ENCODE assay signal across 9 mouse cellular contexts in genomic region chr10:128490232-128490631, GRCm38 (mm10). TPM values are rescaled to one million over a fixed set of nuclear protein-coding genes. Genes with fewer than 3 reads are reported as not detected.
DNase-seq lines count a peak whose midpoint lies in the region; ATAC-seq and TF ChIP-seq lines count a peak whose summit lies in the region.
"Had no signal": no experiment of that assay in that cellular context is flagged by ENCODE, and none has a peak within 500 bp of the region (broad histone marks: within the 10 kb centered on the region; RNA-seq: fewer than 3 reads in every experiment).

No protein-coding gene starts in this region.

- H3K36me3 ChIP-seq in midbrain, postnatal 0 days (ENCODE audit: insufficient read depth, low read length): peaks cover 49% of the 10 kb centered on the region
- peaks cover 66% of the 10 kb centered on the region for H3K36me3 ChIP-seq in midbrain, embryonic 13.5 days
- peaks cover 58% of the 10 kb centered on the region for H3K36me3 ChIP-seq in stomach, embryonic 15.5 days

- peaks cover 15% of the 10 kb centered on the region; the same call in 1 of the 2 replicates for H3K4me1 ChIP-seq in midbrain, postnatal 0 days (ENCODE audit: insufficient read depth, low read length)
- H3K4me1 ChIP-seq in midbrain, embryonic 13.5 days (replicated peaks): peaks cover 41% of the 10 kb centered on the region
- peaks cover 37% of the 10 kb centered on the region for H3K4me1 ChIP-seq in stomach, embryonic 15.5 days

- no peak for TF ChIP-seq CTCF in midbrain, postnatal 0 days (IDR thresholded peaks at IDR 0.05)

- H3K4me3 ChIP-seq in midbrain, postnatal 0 days (ENCODE audit: low read depth, low read length): no peak overlapping the region
- no peak overlapping the region for H3K4me3 ChIP-seq in midbrain, embryonic 13.5 days (replicated peaks)
- H3K4me3 ChIP-seq in stomach, embryonic 15.5 days (replicated peaks): no peak overlapping the region

- no peak for ATAC-seq in midbrain, postnatal 0 days (ENCODE audit: low FRiP score)
- ATAC-seq in midbrain, embryonic 13.5 days: no peak
- no peak for ATAC-seq in stomach, embryonic 15.5 days (ENCODE audit: insufficient read depth, low FRiP score, low read depth)

- H3K27me3 ChIP-seq in midbrain, postnatal 0 days (ENCODE audit: insufficient read depth, low read length): no peaks in the 10 kb centered on the region
- H3K27me3 ChIP-seq in midbrain, embryonic 13.5 days: no peaks in the 10 kb centered on the region
- no peaks in the 10 kb centered on the region for H3K27me3 ChIP-seq in stomach, embryonic 15.5 days (replicated peaks)

- no peak overlapping the region for H3K9ac ChIP-seq in midbrain, postnatal 0 days (replicated peaks; ENCODE audit: low read length, poor library complexity, severe bottlenecking)
- H3K9ac ChIP-seq in midbrain, embryonic 13.5 days (replicated peaks): no peak overlapping the region
- no peak overlapping the region for H3K9ac ChIP-seq in stomach, embryonic 15.5 days

- intact Hi-C loops in heart, postnatal 25 days (cut with DNase I): loop anchor here (5.0 kb wide), 1 partner anchor 37 kb away; the partner anchor contains the start of gene Esyt1
- intact Hi-C loops in heart, postnatal 10 days (cut with DNase I): no loop called here

- H3K27ac ChIP-seq in midbrain, postnatal 0 days (ENCODE audit: low read depth, low read length): peak overlapping the region; percentile 59; the same call in 1 of the 2 replicates
- H3K27ac ChIP-seq in midbrain, embryonic 13.5 days: no peak overlapping the region
- H3K27ac ChIP-seq in stomach, embryonic 15.5 days: peak overlapping the region; percentile 99

- H3K9me3 ChIP-seq in midbrain, postnatal 0 days (ENCODE audit: low read length): no peaks in the 10 kb centered on the region
- no peaks in the 10 kb centered on the region for H3K9me3 ChIP-seq in midbrain, embryonic 13.5 days
- no peaks in the 10 kb centered on the region for H3K9me3 ChIP-seq in stomach, embryonic 15.5 days

- DNase-seq in heart, adult 11 months: peak; percentile 96
- no peak for DNase-seq in heart, postnatal 25 days (ENCODE audit: low spot score)
- DNase-seq in midbrain, postnatal 0 days (ENCODE audit: low spot score): no peak
- peak; percentile 62 to 68 for DNase-seq in heart, postnatal 10 days
- DNase-seq in left cerebral cortex, adult 18-20 months (ENCODE audit: low spot score in 2 of 2): no peak
- DNase-seq in left cerebral cortex, adult 9 months (ENCODE audit: low spot score in 2 of 2): no peak
- DNase-seq: right cerebral cortex, postnatal 4 days had no signal

- no peak overlapping the region for H3K4me2 ChIP-seq in midbrain, postnatal 0 days (ENCODE audit: low read depth, low read length, poor library complexity, severe bottlenecking)
- no peak overlapping the region for H3K4me2 ChIP-seq in midbrain, embryonic 13.5 days (replicated peaks)
- no peak overlapping the region for H3K4me2 ChIP-seq in stomach, embryonic 15.5 days

- whole genome bisulfite sequencing in midbrain, postnatal 0 days: 56% methylated on average over 5 of the region's 5 CpGs
- WGBS in midbrain, embryonic 13.5 days: 67% methylated on average over 5 of the region's 5 CpGs
- 27% methylated on average over 5 of the region's 5 CpGs for WGBS in stomach, embryonic 15.5 days

RNA-seq across cellular contexts. Expression of gene Myl6, which starts 3.7 kb away (rescaled TPM):
- total RNA-seq in heart, postnatal 25 days (2021): 100 to 1,000 TPM; 294 to 314 TPM
- total RNA-seq in midbrain, postnatal 0 days (2014; rRNA removed): 648 and 715 TPM in 2 replicates
- 946 and 1,057 TPM in 2 replicates for polyA plus RNA-seq in midbrain, postnatal 0 days (2015; fragmentation: Nextera tagmentation; extraction: Ambion mirVana)
- 836 and 885 TPM in 2 replicates for polyA plus RNA-seq in midbrain, embryonic 13.5 days (2015; fragmentation: Nextera tagmentation; extraction: Ambion mirVana)
- total RNA-seq in heart, postnatal 10 days (2021): 100 to 1,000 TPM; 500 to 506 TPM
- polyA plus RNA-seq in stomach, embryonic 15.5 days (2015; fragmentation: Nextera tagmentation; extraction: Ambion mirVana): 1,838 and 1,873 TPM in 2 replicates
- total RNA-seq in left cerebral cortex, adult 18-20 months (2021): 100 to 1,000 TPM; 576 to 616 TPM

RNA-seq across cellular contexts. Expression of gene Myl6b, which starts 8.3 kb away (rescaled TPM):
- 1 to 10 TPM; 2.5 to 2.9 TPM for total RNA-seq in heart, postnatal 25 days (2021)
- 24.6 and 28.6 TPM in 2 replicates for total RNA-seq in midbrain, postnatal 0 days (2014; rRNA removed)
- 4.9 and 5.4 TPM in 2 replicates for polyA plus RNA-seq in midbrain, postnatal 0 days (2015; fragmentation: Nextera tagmentation; extraction: Ambion mirVana)
- polyA plus RNA-seq in midbrain, embryonic 13.5 days (2015; fragmentation: Nextera tagmentation; extraction: Ambion mirVana): 3.4 and 4.3 TPM in 2 replicates
- 1 to 10 TPM; 4.1 to 4.5 TPM for total RNA-seq in heart, postnatal 10 days (2021)
- polyA plus RNA-seq in stomach, embryonic 15.5 days (2015; fragmentation: Nextera tagmentation; extraction: Ambion mirVana): 3.0 and 3.4 TPM in 2 replicates
- 10 to 100 TPM; 31.5 to 34.9 TPM for total RNA-seq in left cerebral cortex, adult 18-20 months (2021)

RNA-seq across cellular contexts. Expression of gene Smarcc2, which starts 31.2 kb away (rescaled TPM):
- total RNA-seq in heart, postnatal 25 days (2021): 10 to 100 TPM; 75.8 to 78.4 TPM
- 216 and 233 TPM in 2 replicates for total RNA-seq in midbrain, postnatal 0 days (2014; rRNA removed)
- 129 and 143 TPM in 2 replicates for polyA plus RNA-seq in midbrain, postnatal 0 days (2015; fragmentation: Nextera tagmentation; extraction: Ambion mirVana)
- polyA plus RNA-seq in midbrain, embryonic 13.5 days (2015; fragmentation: Nextera tagmentation; extraction: Ambion mirVana): 200 and 212 TPM in 2 replicates
- 10 to 100 TPM; 83.6 to 95.9 TPM for total RNA-seq in heart, postnatal 10 days (2021)
- 63.1 and 70.0 TPM in 2 replicates for polyA plus RNA-seq in stomach, embryonic 15.5 days (2015; fragmentation: Nextera tagmentation; extraction: Ambion mirVana)
- total RNA-seq in left cerebral cortex, adult 18-20 months (2021): 100 to 1,000 TPM; 265 to 267 TPM

RNA-seq across cellular contexts. Expression of gene Esyt1, which starts 35.4 kb away (rescaled TPM):
- 10 to 100 TPM; 16.8 to 19.0 TPM for total RNA-seq in heart, postnatal 25 days (2021)
- total RNA-seq in midbrain, postnatal 0 days (2014; rRNA removed): 16.2 and 16.6 TPM in 2 replicates
- polyA plus RNA-seq in midbrain, postnatal 0 days (2015; fragmentation: Nextera tagmentation; extraction: Ambion mirVana): 7.3 and 7.4 TPM in 2 replicates
- polyA plus RNA-seq in midbrain, embryonic 13.5 days (2015; fragmentation: Nextera tagmentation; extraction: Ambion mirVana): 11.6 and 13.7 TPM in 2 replicates
- 10 to 100 TPM; 28.5 to 29.9 TPM for total RNA-seq in heart, postnatal 10 days (2021)
- 28.8 and 32.1 TPM in 2 replicates for polyA plus RNA-seq in stomach, embryonic 15.5 days (2015; fragmentation: Nextera tagmentation; extraction: Ambion mirVana)
- 10 to 100 TPM; 13.1 to 13.2 TPM for total RNA-seq in left cerebral cortex, adult 18-20 months (2021)

RNA-seq across cellular contexts. Expression of gene Zc3h10, which starts 57.3 kb away (rescaled TPM):
- 1 to 10 TPM; 7.6 to 9.1 TPM for total RNA-seq in heart, postnatal 25 days (2021)
- 20.6 and 30.3 TPM in 2 replicates for total RNA-seq in midbrain, postnatal 0 days (2014; rRNA removed)
- polyA plus RNA-seq in midbrain, postnatal 0 days (2015; fragmentation: Nextera tagmentation; extraction: Ambion mirVana): 12.0 and 12.5 TPM in 2 replicates
- polyA plus RNA-seq in midbrain, embryonic 13.5 days (2015; fragmentation: Nextera tagmentation; extraction: Ambion mirVana): 23.3 and 24.2 TPM in 2 replicates
- 10 to 100 TPM in 1 of 2 experiments, 1 to 10 TPM in 1; 9.8 to 10.1 TPM for total RNA-seq in heart, postnatal 10 days (2021)
- polyA plus RNA-seq in stomach, embryonic 15.5 days (2015; fragmentation: Nextera tagmentation; extraction: Ambion mirVana): 12.1 and 12.4 TPM in 2 replicates
- 10 to 100 TPM; 15.9 to 20.7 TPM for total RNA-seq in left cerebral cortex, adult 18-20 months (2021)

Comparison
In these comparisons a context has a peak if more than half of its experiments do, and no peak if none do; other contexts are left out.
1. DNase-seq: peak in heart, adult 11 months (single experiment) and heart, postnatal 10 days (2 of 2); none in heart, postnatal 25 days (single experiment), midbrain, postnatal 0 days (single experiment), left cerebral cortex, adult 18-20 months (0 of 2) and left cerebral cortex, adult 9 months (0 of 2).